Mouse (Mus musculus) fat pad, adult 2 months (tissue): Measurements from ENCODE around the gene Dgkb.

Source experiments
- DNase-seq: peaks from one replicate; pipeline ENCODE4 v3.0.0-alpha.2; 2011; ENCODE audit warnings: low read depth, low spot score; ENCODE audit errors: extremely low read depth

Gene Dgkb

GRCm38 (mm10) chr12:38586368-38586865 lies 768.9 kb downstream of the Dgkb start:
- no peak for DNase-seq

- no peak for DNase-seq
These were observed 772.4 kb downstream of the Dgkb start for GRCm38 (mm10) chr12:38589951-38590350.

- DNase-seq, result no peak
These were observed 776.1 kb downstream of the Dgkb start for GRCm38 (mm10) chr12:38593653-38594052.

- no peak for DNase-seq
These were observed 776.5 kb downstream of the Dgkb start for GRCm38 (mm10) chr12:38594055-38594454.

- DNase-seq, result no peak
These were observed 779.0 kb downstream of the Dgkb start for GRCm38 (mm10) chr12:38596416-38597062.

GRCm38 (mm10) chr12:38598096-38598495 lies 780.6 kb downstream of the Dgkb start:
- no peak for DNase-seq

GRCm38 (mm10) chr12:38600165-38600845 lies 782.8 kb downstream of the Dgkb start:
- no peak for DNase-seq

- no peak for DNase-seq
These were observed 790.6 kb downstream of the Dgkb start for GRCm38 (mm10) chr12:38608104-38608503.

- no peak for DNase-seq
These were observed 850.7 kb downstream of the Dgkb start for GRCm38 (mm10) chr12:38668265-38668664.
